12 mouse cellular contexts compared by ENCODE assay signal in genomic region chr4:128451383-128451794, GRCm38 (mm10).
DNase-seq lines count a peak whose midpoint lies in the region; ATAC-seq lines count a peak whose summit lies in the region.
"Had no signal": no experiment of that assay in that cellular context is flagged by ENCODE, and none has a peak within 500 bp of the region (broad histone marks: within the 10 kb centered on the region; RNA-seq: fewer than 3 reads in every experiment).

No protein-coding gene starts in this region.

- H3K4me2 ChIP-seq in midbrain, embryonic 11.5 days, result no peak overlapping the region
- H3K4me2 ChIP-seq: limb, embryonic 12.5 days; lung, embryonic 14.5 days had no signal

- H3K36me3 ChIP-seq in midbrain, embryonic 11.5 days (ENCODE audit: control insufficient read depth, insufficient read depth, low read length), result no peaks in the 10 kb centered on the region
- H3K36me3 ChIP-seq: limb, embryonic 12.5 days had no signal

- intact Hi-C loops in left cerebral cortex, postnatal 4 days (cut with DNase I), result no loop called here
- intact Hi-C loops in left cerebral cortex, postnatal 10 days (cut with DNase I), result no loop called here

- no peaks in the 10 kb centered on the region for H3K27me3 ChIP-seq in midbrain, embryonic 11.5 days (ENCODE audit: control insufficient read depth, insufficient read depth, low read length)
- H3K27me3 ChIP-seq: limb, embryonic 12.5 days had no signal

- ATAC-seq in frontal cortex, adult (ENCODE audit: low TSS enrichment), result peak; percentile 46
- ATAC-seq in midbrain, embryonic 11.5 days (ENCODE audit: low FRiP score), result 0 out of 2 replicates have a peak, but pooled peaks have one; percentile 14

- no peak overlapping the region for H3K27ac ChIP-seq in midbrain, embryonic 11.5 days (ENCODE audit: low read depth, low read length)
- H3K27ac ChIP-seq: heart, adult 2 months; limb, embryonic 12.5 days had no signal

- H3K9me3 ChIP-seq in midbrain, embryonic 11.5 days (ENCODE audit: control insufficient read depth, low read length), result no peaks in the 10 kb centered on the region
- H3K9me3 ChIP-seq: limb, embryonic 12.5 days had no signal

- H3K4me1 ChIP-seq in midbrain, embryonic 11.5 days (ENCODE audit: control insufficient read depth, insufficient read depth, low read length), result peaks cover 2% of the 10 kb centered on the region; the same call in 1 of the 2 replicates
- H3K4me1 ChIP-seq: limb, embryonic 12.5 days had no signal

- no peak overlapping the region for H3K4me3 ChIP-seq in midbrain, embryonic 11.5 days (ENCODE audit: low read depth, low read length)
- H3K4me3 ChIP-seq: heart, adult 2 months; limb, embryonic 12.5 days had no signal

- no peak overlapping the region for H3K9ac ChIP-seq in midbrain, embryonic 11.5 days (ENCODE audit: low read length)
- H3K9ac ChIP-seq: limb, embryonic 12.5 days; lung, embryonic 14.5 days had no signal

- DNase-seq in frontal cortex, postnatal 36 days (ENCODE audit: low spot score in 2 of 2), result no peak
- peak; percentile 72 for DNase-seq in left cerebral cortex, postnatal 4 days
- no peak for DNase-seq in left cerebral cortex, postnatal 10 days (ENCODE audit: extremely low spot score in 1 of 2, low spot score in 2 of 2)
- no peak for DNase-seq in midbrain, embryonic 11.5 days (ENCODE audit: low spot score, missing footprints)
- no peak for DNase-seq in liver
- DNase-seq in frontal cortex, postnatal 25 days (ENCODE audit: low spot score in 2 of 2), result no peak
- no peak for DNase-seq in adrenal gland, postnatal 14 days
- DNase-seq: heart, adult 2 months; kidney, adult 11 months had no signal

- 84% methylated on average over 3 of the region's 3 CpGs for WGBS in midbrain, embryonic 11.5 days
